Mouse (Mus musculus) embryonic facial prominence, embryonic 12.5 days (tissue): ENCODE results near the gene C1qb. TPM values are rescaled to one million over a fixed set of nuclear protein-coding genes. Genes with fewer than 3 reads are reported as not detected.

ENCODE experiments used
- ATAC-seq: fragments of 200-750 bp; cut with Nextera tagmentation; 2 replicates; pipeline ENCODE4 v1.8.0; 2017; ENCODE audit not compliant: insufficient number of reproducible peaks, insufficient read depth, low FRiP score, low TSS enrichment
- H3K27ac ChIP-seq: fragments of 300-500 bp; sonication (generic); 2 replicates; pipeline ENCODE4 v1.5.1; 2016; ENCODE audit warnings: mild to moderate bottlenecking
- H3K27me3 ChIP-seq: fragments of 300-500 bp; sonication (generic); 2 replicates; pipeline ENCODE4 v1.6.1; 2016; ENCODE audit warnings: mild to moderate bottlenecking, moderate library complexity
- H3K36me3 ChIP-seq: fragments of 300-500 bp; sonication (generic); 2 replicates; pipeline ENCODE4 v1.6.1; 2016; ENCODE audit warnings: mild to moderate bottlenecking
- H3K4me1 ChIP-seq: fragments of 300-500 bp; sonication (generic); 2 replicates; pipeline ENCODE4 v1.6.1; 2016
- H3K4me2 ChIP-seq: fragments of 300-500 bp; sonication (generic); replicated peaks from 2 replicates; pipeline ENCODE4 v1.6.1; 2016; ENCODE audit warnings: mild to moderate bottlenecking, moderate library complexity
- H3K4me3 ChIP-seq: fragments of 300-500 bp; sonication (generic); 2 replicates; pipeline ENCODE4 v1.5.1; 2016; ENCODE audit warnings: mild to moderate bottlenecking
- H3K9ac ChIP-seq: fragments of 300-500 bp; sonication (generic); 2 replicates; pipeline ENCODE4 v1.6.1; 2016; ENCODE audit warnings: mild to moderate bottlenecking, moderate library complexity
- H3K9me3 ChIP-seq: fragments of 300-500 bp; sonication (generic); 2 replicates; pipeline ENCODE4 v1.6.1; 2016; ENCODE audit warnings: mild to moderate bottlenecking, moderate library complexity
- WGBS: fragments of 180-500 bp; shearing (Covaris S2); methylation state at CpG from one replicate; pipeline ENCODE4 v1.1.7; 2016; 5-methylcytosine and 5-hydroxymethylcytosine counted together
- polyA plus RNA-seq: library from polyadenylated mRNA; unstranded; fragments of >200 nt; fragmentation: Nextera tagmentation; extraction: Ambion mirVana; gene quantifications from 2 replicates; pipeline ENCODE4 v1.2.1, GENCODE M21; 2016

C1qb gene
- polyA plus RNA-seq = 28.2 and 29.7 TPM in 2 replicates

DNA sequence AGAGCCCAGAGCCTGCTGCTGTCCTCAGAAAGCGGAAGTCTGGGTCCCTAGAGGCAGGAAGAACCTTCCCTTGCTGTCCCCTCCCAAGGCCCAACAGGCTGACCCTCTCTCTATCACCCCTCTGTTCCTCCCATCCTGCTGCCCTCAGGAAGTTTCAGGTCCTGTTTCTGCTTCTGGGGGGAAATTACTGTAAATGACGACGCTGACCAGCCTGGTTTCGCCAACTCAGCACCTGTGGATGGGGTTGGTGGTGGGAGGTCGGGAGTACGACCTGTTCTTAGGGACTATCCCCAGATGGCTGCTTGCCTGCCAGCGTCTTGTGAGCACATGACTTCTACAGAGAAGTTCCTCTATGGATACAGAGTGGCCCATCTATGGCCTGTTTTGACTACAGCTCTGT lies at the start of gene C1qb:
C1qb (minus strand) TSS at position 87 of the 400 bp plus-strand sequence.
- no peaks in the 10 kb centered on the region for H3K27me3 ChIP-seq
- H3K9me3 ChIP-seq = no peaks in the 10 kb centered on the region
- no peak within 1 kb of the TSS for H3K9ac ChIP-seq
- no peak within 1 kb of the TSS for H3K27ac ChIP-seq
- no peaks in the 10 kb centered on the region for H3K4me1 ChIP-seq
- H3K4me3 ChIP-seq = no peak within 1 kb of the TSS
- WGBS = 68% methylated on average over 7 of the region's 7 CpGs
- no peak within 1 kb of the TSS for H3K4me2 ChIP-seq
- H3K36me3 ChIP-seq = no peaks in the 10 kb centered on the region
- ATAC-seq = no peak

DNA sequence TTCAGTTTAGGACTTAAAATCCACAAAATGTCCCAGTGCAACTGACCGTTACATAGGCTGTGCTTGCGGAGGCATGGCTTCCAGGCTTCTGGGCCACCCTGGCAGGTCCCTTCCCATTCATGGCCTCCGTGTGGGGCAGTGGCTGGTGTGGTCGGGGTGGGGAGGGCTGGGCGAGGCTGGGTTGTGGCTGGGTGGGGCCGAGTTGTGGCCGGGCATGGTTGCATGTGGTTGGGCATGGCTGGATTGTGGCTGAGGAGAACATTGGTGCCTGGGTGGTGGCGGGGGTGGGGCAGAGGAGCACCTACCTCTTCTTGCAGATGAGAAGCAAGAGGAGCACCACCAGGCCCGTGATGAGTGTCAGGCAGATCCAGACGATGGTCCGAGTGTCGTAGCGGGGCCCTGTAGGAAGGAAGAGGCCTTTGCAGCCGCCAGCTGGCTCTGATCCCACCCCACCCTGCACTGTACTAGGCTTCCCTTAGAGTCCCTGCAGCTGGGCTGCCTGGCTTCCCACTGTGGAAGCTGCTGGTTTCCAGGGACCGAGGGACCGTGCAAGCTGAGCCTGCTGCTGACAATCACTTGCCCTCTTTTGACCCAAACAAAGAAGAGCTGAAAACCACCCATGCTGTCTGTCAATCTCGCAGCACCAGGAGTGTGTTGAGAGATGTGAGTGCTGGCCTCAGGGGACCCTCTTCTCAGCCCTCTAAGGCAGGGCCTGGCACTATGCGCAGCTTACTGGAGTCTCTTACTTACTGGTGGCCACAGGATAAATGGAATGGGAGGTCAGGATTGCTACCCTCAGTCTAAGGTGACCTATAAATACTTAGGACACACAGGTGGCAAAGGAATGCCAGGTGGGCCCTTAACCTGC lies 49.0 kb upstream of the C1qb start:
- H3K9ac ChIP-seq = no peak overlapping the region
- H3K27me3 ChIP-seq = peaks cover 4% of the 10 kb centered on the region; the same call in 1 of the 2 replicates
- H3K9me3 ChIP-seq = no peaks in the 10 kb centered on the region
- no peak overlapping the region for H3K4me3 ChIP-seq
- no peak overlapping the region for H3K27ac ChIP-seq
- no peaks in the 10 kb centered on the region for H3K36me3 ChIP-seq
- no peak overlapping the region for H3K4me2 ChIP-seq
- H3K4me1 ChIP-seq = peaks cover 5% of the 10 kb centered on the region; the same call in 1 of the 2 replicates
- 42% methylated on average over 18 of the region's 18 CpGs for WGBS
- no peak for ATAC-seq

DNA sequence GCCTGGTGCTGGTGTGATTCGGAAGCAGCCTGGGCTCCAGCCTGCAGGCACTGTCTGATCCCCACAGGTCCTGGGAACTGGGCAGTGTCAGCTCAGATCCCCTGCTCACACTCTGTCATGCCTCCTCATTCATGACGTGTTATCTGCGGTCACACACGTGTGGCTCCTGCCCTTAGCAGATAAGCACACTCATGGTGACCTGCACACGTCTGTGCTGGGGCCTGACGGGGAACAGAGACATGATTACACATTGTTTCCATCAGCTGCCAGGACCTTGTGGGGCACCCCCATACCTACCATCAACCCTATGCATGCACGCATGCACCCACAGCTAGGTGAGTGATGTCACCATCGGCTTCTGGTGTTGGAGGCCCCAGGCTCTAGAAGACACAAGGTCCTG lies 44.5 kb upstream of the C1qb start:
- Histone ChIP-seq H3K36me3 (no peaks in the 10 kb centered on the region), H3K9ac (no peak overlapping the region), H3K4me1 (peaks cover 5% of the 10 kb centered on the region; the same call in 1 of the 2 replicates), H3K4me3 (no peak overlapping the region), H3K27ac (no peak overlapping the region), H3K9me3 (no peaks in the 10 kb centered on the region), H3K27me3 (peaks cover 27% of the 10 kb centered on the region), H3K4me2 (no peak overlapping the region)
- WGBS = 84% methylated on average over 8 of the region's 8 CpGs
- no peak for ATAC-seq

DNA sequence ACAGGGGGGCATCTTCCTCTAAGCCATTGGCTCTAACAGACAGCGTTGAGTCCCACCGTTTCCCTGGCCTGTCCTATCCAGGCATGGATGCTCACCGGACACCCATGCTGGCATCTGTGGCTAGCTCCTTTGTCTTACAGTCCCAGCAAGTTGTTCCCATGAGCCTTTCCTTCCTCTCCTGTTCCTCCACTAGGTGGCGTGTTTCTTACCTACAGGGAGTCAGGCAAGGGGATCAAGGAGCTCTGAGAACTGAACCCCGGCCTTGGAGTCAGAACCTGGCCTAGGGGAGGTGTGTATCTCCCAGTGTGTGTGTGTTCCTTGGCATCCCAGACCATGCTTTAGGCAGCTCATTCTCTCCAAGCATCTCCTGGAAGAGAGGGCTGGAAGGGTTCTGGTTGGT lies 42.9 kb upstream of the C1qb start:
- Histone ChIP-seq H3K9me3 (no peaks in the 10 kb centered on the region), H3K27ac (no peak overlapping the region), H3K4me3 (no peak overlapping the region), H3K4me2 (no peak overlapping the region), H3K9ac (no peak overlapping the region), H3K27me3 (peaks cover 33% of the 10 kb centered on the region), H3K4me1 (no peaks in the 10 kb centered on the region), H3K36me3 (no peaks in the 10 kb centered on the region)
- WGBS = 8% methylated on average over 5 of the region's 5 CpGs
- no peak for ATAC-seq

DNA sequence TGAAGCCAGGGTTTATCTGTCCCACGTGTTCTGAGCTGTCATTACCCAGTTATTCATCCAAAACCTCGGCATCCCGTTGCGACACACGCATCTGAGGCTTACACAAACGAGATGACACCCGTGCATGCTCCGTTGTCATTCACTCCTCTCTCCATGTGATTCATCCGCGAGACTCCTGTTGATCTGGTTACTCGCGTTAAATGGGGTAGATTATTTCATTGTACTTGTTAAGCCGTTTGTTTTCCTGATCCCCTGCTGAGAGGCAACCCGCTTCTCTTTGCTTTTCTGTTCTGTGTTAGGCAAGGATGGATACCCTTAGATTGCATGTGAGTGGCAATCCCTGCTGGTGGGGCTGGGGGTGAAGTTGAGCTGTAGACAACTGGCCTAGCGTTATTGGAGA lies 39.8 kb upstream of the C1qb start:
- H3K9ac ChIP-seq = no peak overlapping the region
- no peaks in the 10 kb centered on the region for H3K36me3 ChIP-seq
- ATAC-seq = no peak
- H3K27ac ChIP-seq = no peak overlapping the region
- no peaks in the 10 kb centered on the region for H3K9me3 ChIP-seq
- H3K4me3 ChIP-seq = no peak overlapping the region
- no peaks in the 10 kb centered on the region for H3K4me1 ChIP-seq
- H3K27me3 ChIP-seq = peaks cover 29% of the 10 kb centered on the region
- H3K4me2 ChIP-seq = no peak overlapping the region
- 18% methylated on average over 15 of the region's 15 CpGs for WGBS

DNA sequence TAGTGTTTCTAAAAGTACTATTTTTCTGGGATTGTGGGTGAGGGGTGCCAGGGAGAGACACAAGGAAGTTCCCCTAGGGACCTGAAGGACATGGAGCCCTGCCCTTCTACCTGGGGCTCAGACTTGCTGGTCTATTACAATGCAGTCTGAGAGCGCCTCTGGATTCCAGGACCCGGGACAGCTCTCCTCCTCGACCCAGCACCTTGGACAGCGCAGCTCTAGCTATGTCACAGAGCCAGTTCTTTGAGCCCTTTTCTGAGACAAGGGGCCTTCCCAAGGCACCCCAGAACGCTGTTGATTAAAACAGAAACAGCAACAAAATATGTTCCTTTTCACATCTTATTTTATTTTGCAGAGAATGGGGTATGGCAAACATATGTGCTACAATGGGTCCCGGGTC lies 38.5 kb upstream of the C1qb start:
- 3% methylated on average over 6 of the region's 6 CpGs for WGBS
- Histone ChIP-seq H3K27me3 (peaks cover 29% of the 10 kb centered on the region), H3K4me2 (no peak overlapping the region), H3K4me1 (no peaks in the 10 kb centered on the region), H3K4me3 (no peak overlapping the region), H3K9ac (no peak overlapping the region), H3K27ac (no peak overlapping the region), H3K36me3 (no peaks in the 10 kb centered on the region), H3K9me3 (no peaks in the 10 kb centered on the region)
- no peak for ATAC-seq

DNA sequence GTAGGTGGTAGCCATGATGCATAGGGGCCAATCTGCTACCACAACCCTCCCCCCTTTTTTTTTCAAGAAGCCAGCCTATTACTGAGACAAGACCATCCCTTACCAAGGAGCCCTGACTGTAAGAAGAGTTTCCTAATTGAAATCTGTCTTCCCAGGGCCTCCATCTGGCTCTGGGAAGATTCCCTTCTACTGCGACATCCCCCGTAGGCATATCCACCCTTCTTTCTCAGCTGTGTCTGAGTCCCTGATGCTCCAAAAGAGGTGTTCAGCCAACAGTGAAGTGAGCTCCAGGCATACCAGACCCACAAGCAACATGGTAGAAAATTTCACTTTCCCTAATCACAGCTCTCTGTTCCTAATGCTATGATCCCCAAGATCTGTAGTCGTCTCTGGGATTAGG lies 33.5 kb upstream of the C1qb start:
- Histone ChIP-seq H3K9me3 (no peaks in the 10 kb centered on the region), H3K27me3 (no peaks in the 10 kb centered on the region), H3K4me1 (no peaks in the 10 kb centered on the region), H3K27ac (no peak overlapping the region), H3K4me3 (no peak overlapping the region), H3K4me2 (no peak overlapping the region), H3K36me3 (no peaks in the 10 kb centered on the region), H3K9ac (no peak overlapping the region)
- no peak for ATAC-seq
- 82% methylated on average over 3 of the region's 3 CpGs for whole genome bisulfite sequencing

DNA sequence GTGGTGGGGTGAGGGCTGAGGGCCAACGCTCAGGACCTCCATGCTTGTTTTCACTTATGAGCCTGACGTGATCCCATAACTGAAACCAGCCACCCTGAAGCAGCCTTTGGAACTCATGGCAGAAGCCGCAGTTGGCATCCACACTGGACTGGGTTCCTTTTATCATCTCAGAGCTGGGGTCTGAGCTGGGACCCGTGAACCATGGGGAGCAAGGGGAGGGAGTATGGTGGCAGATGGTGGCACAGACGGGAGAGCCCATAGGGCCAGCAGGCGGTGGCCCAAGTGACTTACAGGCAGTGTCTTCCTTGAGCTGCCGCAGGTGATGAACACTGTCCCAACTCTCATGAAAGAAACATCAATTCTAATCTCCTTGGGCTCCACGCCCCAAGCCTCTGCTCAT lies 32.8 kb upstream of the C1qb start:
- no peak overlapping the region for H3K9ac ChIP-seq
- no peaks in the 10 kb centered on the region for H3K4me1 ChIP-seq
- ATAC-seq = no peak
- no peaks in the 10 kb centered on the region for H3K9me3 ChIP-seq
- WGBS = 88% methylated on average over 8 of the region's 8 CpGs
- H3K27ac ChIP-seq = no peak overlapping the region
- H3K4me3 ChIP-seq = no peak overlapping the region
- H3K27me3 ChIP-seq = no peaks in the 10 kb centered on the region
- H3K4me2 ChIP-seq = no peak overlapping the region
- H3K36me3 ChIP-seq = no peaks in the 10 kb centered on the region

DNA sequence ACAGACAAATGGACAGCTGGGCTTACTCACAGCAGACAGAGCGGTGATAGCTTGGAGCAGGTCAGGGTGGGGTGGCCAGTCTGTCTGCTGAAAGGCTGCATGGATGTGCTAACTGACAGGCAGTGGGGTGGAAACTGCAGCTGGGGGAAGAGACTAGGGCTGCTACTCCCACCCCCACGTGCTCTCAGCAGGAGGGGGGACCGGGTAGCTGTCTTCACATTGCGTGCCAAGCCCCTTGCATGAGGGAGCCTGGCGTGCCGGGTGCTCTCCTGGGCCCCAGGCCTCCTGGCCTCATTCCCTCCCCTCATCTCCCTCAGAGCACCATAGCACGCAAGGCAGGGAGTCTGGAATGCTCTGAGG lies 31.2 kb upstream of the C1qb start:
- H3K4me3 ChIP-seq = no peak overlapping the region
- H3K27me3 ChIP-seq = peaks cover 9% of the 10 kb centered on the region
- no peak overlapping the region for H3K27ac ChIP-seq
- no peak overlapping the region for H3K4me2 ChIP-seq
- 41% methylated on average over 7 of the region's 7 CpGs for WGBS
- H3K9me3 ChIP-seq = no peaks in the 10 kb centered on the region
- no peaks in the 10 kb centered on the region for H3K4me1 ChIP-seq
- no peak for ATAC-seq
- no peak overlapping the region for H3K9ac ChIP-seq
- no peaks in the 10 kb centered on the region for H3K36me3 ChIP-seq

DNA sequence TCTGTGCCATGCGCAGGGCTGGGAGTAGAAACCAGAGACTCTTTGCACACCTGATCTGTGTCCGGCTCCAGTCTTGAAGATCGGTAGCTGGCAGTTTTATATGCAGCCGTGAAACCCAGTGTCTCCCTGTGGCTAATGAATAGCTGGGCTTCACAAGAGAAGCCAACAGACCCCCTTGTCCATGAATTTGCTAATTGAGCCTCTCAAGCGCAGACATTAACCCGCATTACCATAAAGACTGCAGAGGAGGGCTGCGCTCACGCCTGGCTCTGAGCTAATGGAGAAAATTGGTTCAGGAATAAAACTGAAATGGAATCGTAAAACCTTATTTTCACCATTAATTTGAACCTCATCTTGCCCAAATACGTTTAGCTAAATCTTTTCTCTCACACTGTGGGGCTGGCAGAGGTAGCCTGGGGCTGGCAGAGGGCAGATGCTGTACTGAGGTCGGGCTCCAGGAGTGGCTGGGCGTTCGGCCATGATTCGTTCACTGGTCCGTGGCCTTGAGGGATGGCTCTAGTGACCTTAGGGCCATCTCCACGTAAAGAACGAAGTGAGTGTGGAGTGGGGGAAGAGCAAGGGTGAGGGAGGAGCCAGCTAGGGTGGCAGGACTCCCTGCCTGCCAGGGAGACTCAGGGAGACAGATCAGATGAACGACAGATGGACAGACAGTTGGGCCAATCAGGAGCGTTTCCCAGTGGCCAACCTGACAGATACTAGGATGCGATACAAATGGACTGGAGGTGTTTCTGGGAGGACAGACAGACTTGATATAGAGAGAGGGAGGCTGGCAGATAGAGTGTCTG lies 30.6 kb upstream of the C1qb start:
- Histone ChIP-seq H3K36me3 (no peaks in the 10 kb centered on the region), H3K9me3 (no peaks in the 10 kb centered on the region), H3K27me3 (peaks cover 15% of the 10 kb centered on the region), H3K4me2 (no peak overlapping the region), H3K4me3 (no peak overlapping the region), H3K4me1 (peaks cover 1% of the 10 kb centered on the region; the same call in 1 of the 2 replicates), H3K27ac (no peak overlapping the region), H3K9ac (no peak overlapping the region)
- no peak for ATAC-seq
- WGBS = 74% methylated on average over 20 of the region's 20 CpGs

DNA sequence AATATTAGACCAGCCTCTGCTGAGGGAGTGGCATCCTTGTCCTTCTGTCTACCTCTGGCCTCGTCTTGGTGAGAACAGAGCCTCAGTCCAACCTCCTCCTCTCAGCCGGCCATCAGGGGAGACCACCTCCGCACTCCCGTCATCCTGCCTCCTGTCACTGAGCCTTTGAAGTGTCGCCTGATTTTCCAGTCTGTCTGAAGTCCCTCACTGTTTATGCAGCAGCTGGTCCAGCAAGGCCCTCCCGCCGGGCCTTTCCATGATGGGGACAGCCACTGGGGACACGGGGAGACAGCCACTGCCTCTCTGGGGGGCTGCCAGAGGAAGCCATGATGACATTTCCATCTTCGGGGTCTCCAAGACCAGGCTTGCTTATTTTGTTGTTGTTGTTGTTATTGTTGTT lies 26.9 kb upstream of the C1qb start:
- Histone ChIP-seq H3K4me2 (no peak overlapping the region), H3K36me3 (no peaks in the 10 kb centered on the region), H3K27ac (no peak overlapping the region), H3K4me3 (no peak overlapping the region), H3K9me3 (no peaks in the 10 kb centered on the region), H3K27me3 (peaks cover 34% of the 10 kb centered on the region), H3K4me1 (peaks cover 7% of the 10 kb centered on the region; the same call in 1 of the 2 replicates), H3K9ac (no peak overlapping the region)
- 12% methylated on average over 9 of the region's 9 CpGs for WGBS
- ATAC-seq = no peak

DNA sequence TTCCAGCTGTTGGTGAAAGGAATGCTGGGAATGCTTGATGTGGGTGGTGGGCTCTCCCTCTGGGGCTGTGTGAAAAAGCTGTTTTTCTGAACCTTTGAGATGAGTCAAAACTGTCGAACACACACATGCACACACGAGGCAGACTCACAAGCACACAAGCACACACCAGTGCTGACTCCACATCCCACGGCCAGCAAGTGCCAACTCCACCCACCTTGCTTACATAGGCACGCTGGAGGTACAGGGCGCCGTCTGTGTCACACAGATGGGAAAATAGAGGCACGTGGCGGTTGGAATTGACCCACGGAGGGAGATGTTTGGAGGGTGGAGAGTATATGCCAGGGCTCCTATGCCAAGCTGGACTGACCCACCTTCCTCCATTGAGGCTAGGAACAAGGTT lies 25.8 kb upstream of the C1qb start:
- no peak overlapping the region for H3K4me3 ChIP-seq
- H3K4me2 ChIP-seq = no peak overlapping the region
- 44% methylated on average over 9 of the region's 9 CpGs for WGBS
- no peaks in the 10 kb centered on the region for H3K9me3 ChIP-seq
- H3K27ac ChIP-seq = no peak overlapping the region
- peaks cover 38% of the 10 kb centered on the region for H3K27me3 ChIP-seq
- ATAC-seq = no peak
- H3K4me1 ChIP-seq = peaks cover 7% of the 10 kb centered on the region; the same call in 1 of the 2 replicates
- no peak overlapping the region for H3K9ac ChIP-seq
- no peaks in the 10 kb centered on the region for H3K36me3 ChIP-seq
